Mouse (Mus musculus): ENCODE results near the gene Lrrfip2.

DNA sequence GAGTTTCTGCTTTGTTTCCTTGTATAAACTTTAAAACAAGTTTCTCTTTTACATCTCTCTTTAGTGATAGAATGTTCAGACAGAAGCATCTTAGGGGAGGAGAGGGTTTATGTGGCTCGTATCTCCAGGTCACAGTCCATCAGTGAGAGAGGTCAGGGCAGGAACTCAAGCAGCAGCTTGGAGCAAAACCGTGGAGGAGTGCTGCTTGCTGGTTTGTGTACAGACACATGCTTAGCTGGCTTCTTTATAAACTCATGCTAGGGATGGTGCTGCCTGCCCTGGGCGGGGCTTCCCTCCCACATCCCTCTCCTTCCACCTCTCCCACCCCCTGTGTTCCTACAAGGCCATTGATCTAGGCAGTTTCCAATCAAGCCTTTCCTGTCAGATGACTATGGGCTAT, 53.0 kb downstream of the Lrrfip2 start:
- no peak for TF ChIP-seq POLR2A (IDR thresholded peaks at IDR 0.05; ENCODE audit: low read depth, low read length)
- no peak for TF ChIP-seq CTCF (IDR thresholded peaks at IDR 0.05; ENCODE audit: extremely low read depth, insufficient read depth, insufficient read length, insufficient replicate concordance)

Measured in spleen, adult 2 months (tissue).